Mouse (Mus musculus) liver, postnatal 0 days (tissue): ENCODE measurements around the gene D8Ertd738e. TPM values are rescaled to one million over a fixed set of nuclear protein-coding genes. Genes with fewer than 3 reads are reported as not detected.

Experiments used
- ATAC-seq: fragments of 200-750 bp; cut with Nextera tagmentation; 2 replicates; pipeline ENCODE4 v1.8.0; 2017; ENCODE audit warnings: mild to moderate bottlenecking, moderate library complexity
- DNase-seq: peaks from one replicate; pipeline ENCODE4 v3.0.0-alpha.2; 2016
- H3K27ac ChIP-seq: fragments of 300-500 bp; sonication (generic); 2 replicates; pipeline ENCODE4 v1.5.1; 2014; ENCODE audit warnings: antibody characterized with exemption, moderate library complexity, mild to moderate bottlenecking, low read depth
- H3K27me3 ChIP-seq: fragments of 300-500 bp; sonication (generic); 2 replicates; pipeline ENCODE4 v1.6.1; 2014; ENCODE audit warnings: low read length, control low read depth, mixed read lengths; ENCODE audit not compliant: insufficient read depth
- H3K36me3 ChIP-seq: fragments of 300-500 bp; sonication (generic); replicated peaks from 2 replicates; pipeline ENCODE4 v1.6.1; 2014; ENCODE audit warnings: mild to moderate bottlenecking, control low read depth, low read length, moderate library complexity, mixed read lengths; ENCODE audit not compliant: insufficient read depth
- H3K4me1 ChIP-seq: fragments of 300-500 bp; sonication (generic); 2 replicates; pipeline ENCODE4 v1.6.1; 2014; ENCODE audit warnings: antibody characterized with exemption, mild to moderate bottlenecking, control low read depth; ENCODE audit not compliant: insufficient read depth
- H3K4me2 ChIP-seq: fragments of 300-500 bp; sonication (generic); 2 replicates; pipeline ENCODE4 v1.6.1; 2014; ENCODE audit warnings: low read depth, mild to moderate bottlenecking, low read length, moderate library complexity, mixed read lengths
- H3K4me3 ChIP-seq: fragments of 300-500 bp; sonication (generic); 2 replicates; pipeline ENCODE4 v1.5.1; 2014; ENCODE audit warnings: low read depth, low read length
- H3K9ac ChIP-seq: fragments of 300-500 bp; sonication (generic); replicated peaks from 2 replicates; pipeline ENCODE4 v1.6.1; 2014; ENCODE audit warnings: mild to moderate bottlenecking, moderate library complexity
- H3K9me3 ChIP-seq: fragments of 300-500 bp; sonication (generic); 2 replicates; pipeline ENCODE4 v1.6.1; 2016; ENCODE audit warnings: mild to moderate bottlenecking, control low read depth, low read length, mixed read lengths
- CTCF ChIP-seq: sonication (generic); IDR thresholded peaks from 2 replicates; pipeline ENCODE4 v1.5.1; 2016; ENCODE audit warnings: antibody characterized with exemption, low read depth
- EP300 ChIP-seq: IDR thresholded peaks from 2 replicates; pipeline ENCODE4 v1.6.1; 2016; ENCODE audit warnings: antibody characterized with exemption, low read depth, mild to moderate bottlenecking
- WGBS: fragments of 180-500 bp; shearing (Covaris S2); extraction: QIAGEN DNeasy Blood & Tissue Kit; methylation state at CpG from one replicate; pipeline ENCODE4 v1.1.7; 2014; ENCODE audit not compliant: insufficient replicate concordance; 5-methylcytosine and 5-hydroxymethylcytosine counted together
- polyA plus RNA-seq: library from polyadenylated mRNA; unstranded; fragments of >200 nt; fragmentation: Nextera tagmentation; extraction: Ambion mirVana; gene quantifications from 2 replicates; pipeline ENCODE4 v1.2.1, GENCODE M21; 2015

The D8Ertd738e gene
- polyA plus RNA-seq, 1 experiment from 2014 or later = 201 TPM

- no peak for TF ChIP-seq EP300
- no peak for TF ChIP-seq CTCF
- 45% methylated on average over 9 of the region's 9 CpGs for WGBS
- DNase-seq (no peak), ATAC-seq (no peak)
- Histone ChIP-seq H3K4me3 (no peak overlapping the region), H3K4me2 (no peak overlapping the region), H3K9ac (no peak overlapping the region), H3K4me1 (no peaks in the 10 kb centered on the region), H3K27me3 (no peaks in the 10 kb centered on the region), H3K9me3 (no peaks in the 10 kb centered on the region), H3K27ac (no peak overlapping the region), H3K36me3 (no peaks in the 10 kb centered on the region)
Measured at GRCm38 (mm10) chr8:84284608-84285063, 35.1 kb upstream of the D8Ertd738e start.

- H3K27ac ChIP-seq = no peak overlapping the region
- H3K27me3 ChIP-seq = no peaks in the 10 kb centered on the region
- H3K4me2 ChIP-seq = no peak overlapping the region
- DNase-seq = no peak
- H3K9ac ChIP-seq = no peak overlapping the region
- 64% methylated on average over 10 of the region's 10 CpGs for WGBS
- H3K4me3 ChIP-seq = no peak overlapping the region
- H3K9me3 ChIP-seq = no peaks in the 10 kb centered on the region
- no peak for TF ChIP-seq EP300
- TF ChIP-seq CTCF = no peak
- H3K36me3 ChIP-seq = no peaks in the 10 kb centered on the region
- no peaks in the 10 kb centered on the region for H3K4me1 ChIP-seq
- ATAC-seq = no peak
Measured at GRCm38 (mm10) chr8:84280777-84281176, 31.3 kb upstream of the D8Ertd738e start.

GRCm38 (mm10) chr8:84276447-84276846 lies 26.9 kb upstream of the D8Ertd738e start:
- Histone ChIP-seq H3K9me3 (no peaks in the 10 kb centered on the region), H3K27ac (no peak overlapping the region), H3K9ac (no peak overlapping the region), H3K4me2 (no peak overlapping the region), H3K4me3 (no peak overlapping the region), H3K27me3 (no peaks in the 10 kb centered on the region), H3K4me1 (no peaks in the 10 kb centered on the region), H3K36me3 (no peaks in the 10 kb centered on the region)
- TF ChIP-seq EP300 (no peak), CTCF (no peak)
- 46% methylated on average over 1 of the region's 1 CpGs for WGBS
- no peak for ATAC-seq
- DNase-seq = no peak

GRCm38 (mm10) chr8:84273968-84274367 lies 24.4 kb upstream of the D8Ertd738e start:
- H3K4me3 ChIP-seq = no peak overlapping the region
- peaks cover 4% of the 10 kb centered on the region for H3K4me1 ChIP-seq
- no peak overlapping the region for H3K4me2 ChIP-seq
- H3K9me3 ChIP-seq = no peaks in the 10 kb centered on the region
- TF ChIP-seq CTCF (no peak), EP300 (no peak)
- ATAC-seq (no peak), DNase-seq (no peak)
- H3K36me3 ChIP-seq = no peaks in the 10 kb centered on the region
- no peak overlapping the region for H3K9ac ChIP-seq
- H3K27ac ChIP-seq = no peak overlapping the region
- no peaks in the 10 kb centered on the region for H3K27me3 ChIP-seq
- 68% methylated on average over 3 of the region's 3 CpGs for WGBS

- 66% methylated on average over 4 of the region's 4 CpGs for WGBS
Measured at GRCm38 (mm10) chr8:84272302-84272701, 22.8 kb upstream of the D8Ertd738e start.

GRCm38 (mm10) chr8:84269950-84270773 lies 20.6 kb upstream of the D8Ertd738e start, which contains the start of gene Ccdc130:
TSS of gene Ccdc130 (minus strand) at chr8:84270380.
- Histone ChIP-seq H3K36me3 (peaks cover 4% of the 10 kb centered on the region; the same call in 1 of the 2 replicates), H3K4me3 (peak within 1 kb of the TSS; percentile 68), H3K27me3 (no peaks in the 10 kb centered on the region), H3K27ac (peak within 1 kb of the TSS; percentile 66), H3K4me2 (peak within 1 kb of the TSS; percentile 74), H3K9me3 (no peaks in the 10 kb centered on the region), H3K9ac (peak within 1 kb of the TSS; percentile 66), H3K4me1 (peaks cover 4% of the 10 kb centered on the region)
- WGBS = under 1% methylated on average over 44 of the region's 44 CpGs
- ATAC-seq (peak; percentile 100), DNase-seq (peak; percentile 100)
- no peak for TF ChIP-seq EP300
- TF ChIP-seq CTCF = no peak

More at GRCm38 (mm10) chr8:84272302-84272701, 22.8 kb upstream of the D8Ertd738e start:
- no peaks in the 10 kb centered on the region for H3K9me3 ChIP-seq
- H3K36me3 ChIP-seq = no peaks in the 10 kb centered on the region
- H3K9ac ChIP-seq = no peak overlapping the region
- H3K4me3 ChIP-seq = no peak overlapping the region
- no peak overlapping the region for H3K4me2 ChIP-seq
- DNase-seq (no peak), ATAC-seq (no peak)
- no peak for TF ChIP-seq EP300
- no peak for TF ChIP-seq CTCF
- peaks cover 4% of the 10 kb centered on the region for H3K4me1 ChIP-seq
- H3K27ac ChIP-seq = no peak overlapping the region
- no peaks in the 10 kb centered on the region for H3K27me3 ChIP-seq
